Mouse (Mus musculus): ENCODE measurements around the gene Cacnb4.

Cacnb4 gene

GRCm38 (mm10) chr2:52471545-52472291 lies 204.9 kb downstream of the Cacnb4 start:
- DNase-seq (ENCODE audit: low spot score in 2 of 2) = no peak

- DNase-seq (ENCODE audit: low spot score in 2 of 2) = no peak
These were observed 206.5 kb downstream of the Cacnb4 start for GRCm38 (mm10) chr2:52470044-52470560.

GRCm38 (mm10) chr2:52467629-52468028 lies 209.0 kb downstream of the Cacnb4 start:
- DNase-seq (ENCODE audit: low spot score in 2 of 2) = no peak

GRCm38 (mm10) chr2:52461206-52461967 lies 215.2 kb downstream of the Cacnb4 start:
- DNase-seq (ENCODE audit: low spot score in 2 of 2) = no peak

- DNase-seq (ENCODE audit: low spot score in 2 of 2) = no peak
These were observed 220.8 kb downstream of the Cacnb4 start for GRCm38 (mm10) chr2:52455606-52456479.

- DNase-seq (ENCODE audit: low spot score in 2 of 2) = no peak
These were observed 226.8 kb downstream of the Cacnb4 start for GRCm38 (mm10) chr2:52449818-52450217.

GRCm38 (mm10) chr2:52448916-52449315 lies 227.7 kb downstream of the Cacnb4 start:
- DNase-seq (ENCODE audit: low spot score in 2 of 2) = no peak

GRCm38 (mm10) chr2:52446648-52447047 lies 230.0 kb downstream of the Cacnb4 start:
- DNase-seq (ENCODE audit: low spot score in 2 of 2) = no peak

GRCm38 (mm10) chr2:52442125-52442524 lies 234.5 kb downstream of the Cacnb4 start:
- DNase-seq (ENCODE audit: low spot score in 2 of 2) = no peak

- no peak for DNase-seq (ENCODE audit: low spot score in 2 of 2)
These were observed 236.1 kb downstream of the Cacnb4 start for GRCm38 (mm10) chr2:52440420-52441015.

- DNase-seq (ENCODE audit: low spot score in 2 of 2) = no peak
These were observed 238.2 kb downstream of the Cacnb4 start for GRCm38 (mm10) chr2:52438437-52438836.

- DNase-seq (ENCODE audit: low spot score in 2 of 2) = no peak
These were observed 238.6 kb downstream of the Cacnb4 start for GRCm38 (mm10) chr2:52438013-52438412.

GRCm38 (mm10) chr2:52435919-52436632 lies 240.6 kb downstream of the Cacnb4 start:
- no peak for DNase-seq (ENCODE audit: low spot score in 2 of 2)

- DNase-seq (ENCODE audit: low spot score in 2 of 2) = no peak
These were observed 243.3 kb downstream of the Cacnb4 start for GRCm38 (mm10) chr2:52433365-52433764.

GRCm38 (mm10) chr2:52427383-52427782 lies 249.2 kb downstream of the Cacnb4 start:
- no peak for DNase-seq (ENCODE audit: low spot score in 2 of 2)

- DNase-seq (ENCODE audit: low spot score in 2 of 2) = no peak
These were observed 250.6 kb downstream of the Cacnb4 start for GRCm38 (mm10) chr2:52426041-52426440.

- DNase-seq (ENCODE audit: low spot score in 2 of 2) = no peak
These were observed 251.2 kb downstream of the Cacnb4 start for GRCm38 (mm10) chr2:52425523-52425795.

- DNase-seq (ENCODE audit: low spot score in 2 of 2) = peak; percentile 87 to 94
These were observed 251.7 kb downstream of the Cacnb4 start, which contains the start of gene Arl5a for GRCm38 (mm10) chr2:52424747-52425522. TSS of gene Arl5a (minus strand) at chr2:52424901.

GRCm38 (mm10) chr2:52424248-52424728 lies 252.3 kb downstream of the Cacnb4 start:
- no peak for DNase-seq (ENCODE audit: low spot score in 2 of 2)
